Mouse (Mus musculus) left cerebral cortex, postnatal 14 days (tissue): ENCODE results near the gene Fam168a. TPM values are rescaled to one million over a fixed set of nuclear protein-coding genes. Genes with fewer than 3 reads are reported as not detected.
A peak's percentile ranks its signal among the peaks of the same experiment; 100 is the strongest.
"Not testable (repeated sequence)": the region's sequence is repeated elsewhere in the genome, so short reads cannot be mapped to it uniquely, and the experiment has no call there.

Source experiments
- DNase-seq, 2 experiments: peaks; one replicate each; pipeline ENCODE4 v3.0.0; 2021 to 2022; ENCODE audit warnings: low spot score in 2 of 2, mixed read lengths in 1 of 2
- intact Hi-C: fragments of 180-260 bp; cut with DNase I; formaldehyde crosslinking; loops from one replicate; pipeline ENCODE4 v1.15.1; 2025
- total RNA-seq, 2 experiments: library from RNA; stranded (reverse); gene quantifications; 2 replicates each; pipeline ENCODE4 v1.2.3; 2021

Fam168a gene
- total RNA-seq, 2 experiments from 2014 or later = 299 to 305 TPM

DNA sequence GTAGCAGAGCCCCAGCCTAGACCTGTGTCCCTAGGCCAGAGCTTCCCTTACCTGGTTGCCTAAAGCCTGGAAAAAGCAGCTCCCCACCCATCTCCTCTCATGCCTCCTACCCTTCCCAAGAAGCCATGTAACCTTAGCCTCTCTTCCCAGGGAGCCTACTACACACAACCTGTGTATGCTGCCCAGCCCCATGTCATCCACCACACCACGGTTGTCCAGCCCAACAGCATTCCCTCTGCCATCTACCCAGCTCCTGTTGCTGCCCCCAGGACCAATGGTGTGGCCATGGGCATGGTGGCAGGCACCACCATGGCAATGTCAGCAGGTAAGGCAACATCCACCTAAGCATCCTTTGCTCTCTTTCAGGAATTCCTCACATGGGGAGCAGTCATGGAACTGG lies 127.4 kb downstream of the Fam168a start:
- no peak for DNase-seq
- intact Hi-C loops = no loop called here

- intact Hi-C loops = no loop called here
- no peak for DNase-seq
Measured at GRCm38 (mm10) chr7:100835168-100835567, 128.7 kb downstream of the Fam168a start.

DNA sequence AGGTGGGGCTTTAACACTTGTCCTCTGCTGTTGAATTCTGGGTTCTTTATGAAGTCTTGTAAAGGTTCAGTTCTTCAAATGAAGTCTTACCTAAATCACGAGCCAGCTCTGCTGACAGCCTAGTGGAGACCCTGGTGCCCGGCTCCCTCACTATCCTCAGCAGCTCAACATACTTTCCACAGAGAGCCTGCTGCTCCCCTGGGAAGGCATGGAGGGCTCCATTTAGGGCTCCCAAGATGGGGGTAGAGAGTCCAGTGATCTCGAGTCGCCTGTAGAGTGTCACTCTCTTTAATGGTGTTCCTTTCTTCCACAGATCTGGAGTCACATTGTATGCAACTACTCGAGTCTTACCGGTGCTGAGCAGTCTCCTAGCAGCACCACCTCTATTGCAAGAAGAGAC lies 129.3 kb downstream of the Fam168a start:
- intact Hi-C loops = no loop called here
- DNase-seq = no peak

DNA sequence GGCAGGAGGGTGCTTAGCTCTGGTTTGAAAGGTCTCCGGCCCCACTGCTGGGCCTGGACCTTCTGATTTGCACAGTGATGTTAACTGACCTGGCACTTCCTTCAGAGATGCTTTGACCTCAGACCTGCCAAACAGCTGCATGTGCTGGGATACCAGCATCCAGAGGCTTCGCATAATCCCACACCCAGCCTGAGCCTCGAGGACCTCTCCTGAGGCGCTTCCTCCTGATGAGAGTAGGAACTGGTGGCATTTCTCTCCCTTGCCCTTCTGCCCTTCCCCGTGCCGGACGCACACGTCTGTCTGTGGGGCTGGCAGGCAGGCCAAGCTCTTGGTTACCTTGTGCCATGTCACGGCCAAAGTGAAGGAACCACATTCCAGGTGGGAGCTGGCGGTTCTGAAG lies 130.2 kb downstream of the Fam168a start:
- intact Hi-C loops = no loop called here
- DNase-seq = no peak

DNA sequence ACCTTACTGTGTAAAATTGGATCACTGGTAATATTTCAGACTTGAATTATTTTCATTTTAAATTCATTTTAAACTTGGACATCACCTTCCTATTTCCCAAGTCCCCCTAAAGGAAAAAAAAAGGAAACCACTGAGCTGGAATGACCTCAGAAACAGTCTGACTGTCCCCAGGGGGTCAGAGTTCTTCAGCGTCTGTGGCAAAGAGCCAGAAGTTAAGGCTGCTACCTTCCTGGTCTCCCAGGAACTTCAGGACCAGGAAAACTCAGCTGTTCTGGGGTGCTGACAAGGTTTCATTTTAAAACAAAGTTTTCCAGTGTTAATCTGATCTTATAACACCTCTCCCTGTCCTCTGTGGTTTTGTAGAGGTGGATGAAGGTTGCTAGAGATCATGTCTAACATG lies 131.3 kb downstream of the Fam168a start:
- intact Hi-C loops = no loop called here

GRCm38 (mm10) chr7:100839632-100840402 lies 133.4 kb downstream of the Fam168a start:
- DNase-seq = peak in 1 of 2 experiments; percentile 60
- intact Hi-C loops = no loop called here

More for the DNA sequence above, 131.3 kb downstream of the Fam168a start:
- DNase-seq = no peak

- intact Hi-C loops = no loop called here
- DNase-seq = no peak
Measured at GRCm38 (mm10) chr7:100840906-100841305, 134.5 kb downstream of the Fam168a start.

GRCm38 (mm10) chr7:100841608-100842007 lies 135.2 kb downstream of the Fam168a start:
- intact Hi-C loops = no loop called here
- no peak for DNase-seq

DNA sequence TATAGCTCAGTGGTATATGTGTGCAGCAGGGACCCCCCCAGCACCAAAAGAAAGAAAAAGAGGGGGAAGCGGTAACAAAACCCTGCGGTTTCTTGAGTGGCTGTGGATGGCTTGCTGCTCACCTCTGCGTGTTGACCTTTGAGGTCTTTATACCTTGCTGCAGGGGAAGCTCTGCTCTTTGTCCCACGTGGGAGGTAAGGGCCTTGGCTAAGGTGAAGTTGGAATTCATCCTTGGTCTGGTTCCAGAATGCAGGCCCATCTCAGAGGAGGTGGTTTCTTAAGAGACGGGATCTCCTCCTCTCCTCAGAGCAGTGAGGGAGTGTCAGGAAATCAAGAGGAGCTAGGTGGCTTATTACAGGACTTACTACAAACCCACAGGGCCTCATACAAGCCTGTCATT lies 135.7 kb downstream of the Fam168a start:
- intact Hi-C loops = no loop called here
- no peak for DNase-seq

GRCm38 (mm10) chr7:100843866-100844265 lies 137.4 kb downstream of the Fam168a start:
- DNase-seq = no peak
- intact Hi-C loops = no loop called here

DNA sequence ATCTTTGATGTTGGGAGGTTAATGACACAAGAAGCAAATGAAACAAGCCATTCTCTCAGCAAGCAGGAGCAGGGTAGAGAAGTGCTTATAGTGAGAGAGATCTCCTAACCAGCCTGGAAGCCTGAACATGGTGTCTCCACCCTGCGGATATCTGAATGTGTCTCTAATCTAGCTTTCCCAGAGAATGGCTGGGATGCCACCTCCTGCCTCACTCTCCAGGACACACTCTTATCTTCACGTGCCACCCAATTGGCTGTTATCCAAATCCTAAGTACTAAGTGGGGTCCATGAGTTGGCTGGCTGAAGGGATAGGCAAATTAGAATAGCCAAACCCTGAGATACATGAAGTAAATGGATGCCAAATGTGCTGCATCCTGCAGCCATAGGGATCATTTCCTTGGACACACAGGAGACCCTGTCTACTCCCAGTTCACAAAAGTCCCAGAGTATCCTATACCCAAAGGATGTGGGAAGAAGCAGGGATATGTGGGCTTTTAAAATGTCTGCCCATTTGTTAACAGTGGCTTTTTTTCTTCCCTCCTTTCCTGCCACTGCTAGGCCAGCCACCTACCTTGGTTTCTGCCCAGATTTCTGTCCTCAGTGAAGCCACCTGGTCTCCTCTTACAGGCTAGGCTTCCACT lies 138.1 kb downstream of the Fam168a start:
- intact Hi-C loops = no loop called here
- DNase-seq = no peak

- intact Hi-C loops = no loop called here
- no peak for DNase-seq
Measured at GRCm38 (mm10) chr7:100845026-100845400, 138.6 kb downstream of the Fam168a start.

- intact Hi-C loops = no loop called here
- DNase-seq = peak; percentile 55 to 87
Measured at GRCm38 (mm10) chr7:100845412-100845811, 139.0 kb downstream of the Fam168a start.

GRCm38 (mm10) chr7:100846033-100846432 lies 139.6 kb downstream of the Fam168a start:
- DNase-seq, intact Hi-C loops: not testable (repeated sequence)

DNA sequence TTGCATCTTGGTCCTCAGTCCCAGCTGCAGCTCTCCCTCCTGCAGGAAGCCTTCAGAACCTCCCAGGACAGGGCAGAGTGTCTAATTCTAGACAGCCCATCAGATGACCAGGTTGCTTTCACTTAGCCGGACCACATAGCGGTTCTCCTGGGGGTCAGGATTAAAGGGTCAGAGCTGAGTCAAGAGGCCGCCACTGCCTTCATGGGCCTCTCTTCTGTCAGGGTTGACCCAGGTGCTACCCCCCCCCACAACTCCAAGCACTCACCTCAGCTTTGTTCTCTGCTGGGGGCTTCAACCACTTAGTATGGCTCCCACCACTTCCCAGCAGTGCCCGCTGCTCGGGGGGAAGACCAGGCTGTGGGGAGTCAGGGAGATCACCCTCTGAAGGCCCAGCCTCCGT lies 140.7 kb downstream of the Fam168a start:
- no peak for DNase-seq
- intact Hi-C loops = no loop called here

DNA sequence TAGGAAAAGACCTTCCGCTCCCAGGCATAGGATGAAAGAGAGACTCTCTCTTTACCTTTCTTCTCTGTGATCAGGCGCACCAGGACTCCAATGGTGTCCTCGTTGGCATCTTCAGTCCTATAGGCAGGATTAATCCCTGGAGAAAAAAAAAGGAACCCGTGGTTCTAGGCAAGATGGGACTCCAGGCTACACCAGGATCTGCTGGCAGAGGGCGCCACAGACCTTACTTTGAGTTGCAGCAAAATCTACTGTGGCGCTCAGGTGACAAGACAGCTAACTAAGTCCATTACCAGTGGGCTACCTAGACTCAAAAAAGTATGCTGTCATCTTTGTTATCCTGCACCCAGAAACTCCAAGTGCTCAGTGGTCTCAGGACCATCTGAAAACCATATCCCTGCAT lies 142.3 kb downstream of the Fam168a start:
- DNase-seq = peak; percentile 85 to 95
- intact Hi-C loops = no loop called here

DNA sequence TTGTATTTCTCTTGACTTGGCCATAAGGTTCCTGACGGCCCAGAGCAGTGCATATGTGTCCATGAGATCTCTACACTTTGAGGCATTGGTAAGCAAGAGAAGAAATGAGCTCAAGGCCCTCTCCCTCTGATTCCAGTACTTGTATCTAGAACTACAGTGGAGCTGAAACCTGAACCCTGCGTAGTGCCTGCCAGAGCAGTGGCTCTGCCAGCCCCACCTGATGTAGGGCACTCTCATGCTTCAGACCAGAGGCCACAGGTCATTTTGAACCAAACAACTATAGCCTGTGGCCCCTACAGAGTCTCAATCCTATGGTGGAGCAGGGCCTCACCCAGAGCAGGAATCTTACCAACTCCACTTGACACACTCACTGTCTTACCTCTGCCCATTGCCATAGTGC lies 143.1 kb downstream of the Fam168a start:
- intact Hi-C loops = no loop called here
- no peak for DNase-seq

DNA sequence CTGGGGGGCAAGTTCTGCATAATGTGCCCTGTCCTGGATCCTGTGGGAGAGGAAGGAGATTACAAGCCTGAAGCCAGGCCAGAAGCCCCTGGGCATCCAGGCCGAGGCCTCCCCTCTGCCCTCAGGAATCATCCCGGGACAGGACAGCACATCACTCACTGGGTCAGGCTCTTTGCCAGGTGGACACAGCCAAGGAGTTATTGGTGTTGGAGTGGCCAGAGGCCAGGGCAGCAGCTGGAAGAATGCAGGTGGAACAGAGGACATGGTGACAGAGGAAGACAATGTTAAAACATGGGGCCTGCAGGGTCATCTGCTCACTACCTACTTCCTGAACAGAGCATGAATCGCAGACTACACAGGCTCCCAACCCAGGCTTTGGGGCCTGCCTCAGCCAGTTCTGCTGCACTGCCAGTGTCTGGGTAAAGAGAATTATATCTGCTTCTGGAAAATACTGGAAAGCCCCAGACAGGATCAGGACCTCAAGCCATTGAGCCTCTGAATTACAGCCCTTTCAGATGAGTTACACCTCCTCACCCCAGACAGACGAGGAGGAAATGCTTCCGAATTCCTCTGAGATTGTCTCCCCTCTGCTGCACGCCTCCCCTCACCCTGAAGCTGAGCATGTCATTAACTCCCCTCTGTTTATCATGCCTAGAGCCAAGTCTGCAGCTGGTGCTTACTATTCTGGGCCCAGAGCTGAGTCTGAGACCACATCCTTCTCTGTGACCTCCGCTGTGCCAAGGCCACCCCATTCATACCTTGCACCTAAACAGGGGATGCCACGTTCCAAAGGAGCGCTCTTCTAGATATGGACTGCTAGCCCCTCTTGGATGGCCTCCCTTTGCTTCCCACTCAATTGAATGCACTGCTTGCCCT lies 145.3 kb downstream of the Fam168a start:
- intact Hi-C loops = no loop called here

DNA sequence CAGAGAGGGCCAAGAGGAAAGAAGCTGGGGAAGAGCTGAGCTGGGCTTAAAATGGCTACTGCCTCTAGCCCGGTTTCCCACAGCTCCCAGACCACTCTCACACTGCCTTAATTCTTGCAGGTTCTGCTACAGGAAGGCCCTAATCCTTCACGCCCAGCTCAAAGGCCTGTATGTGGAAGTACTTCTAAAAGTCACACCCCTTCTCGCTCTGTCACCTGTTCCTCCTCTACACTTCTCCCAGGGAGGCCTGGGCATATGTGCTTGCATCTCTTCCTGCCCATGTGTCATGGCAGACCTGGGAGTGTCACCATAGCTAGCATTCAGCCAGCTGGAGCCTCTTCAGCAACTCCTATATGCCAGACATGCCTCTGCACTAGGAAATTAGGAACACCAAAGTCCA lies 147.0 kb downstream of the Fam168a start:
- DNase-seq = no peak
- intact Hi-C loops = no loop called here

More for the DNA sequence above, 145.3 kb downstream of the Fam168a start:
- DNase-seq = no peak

DNA sequence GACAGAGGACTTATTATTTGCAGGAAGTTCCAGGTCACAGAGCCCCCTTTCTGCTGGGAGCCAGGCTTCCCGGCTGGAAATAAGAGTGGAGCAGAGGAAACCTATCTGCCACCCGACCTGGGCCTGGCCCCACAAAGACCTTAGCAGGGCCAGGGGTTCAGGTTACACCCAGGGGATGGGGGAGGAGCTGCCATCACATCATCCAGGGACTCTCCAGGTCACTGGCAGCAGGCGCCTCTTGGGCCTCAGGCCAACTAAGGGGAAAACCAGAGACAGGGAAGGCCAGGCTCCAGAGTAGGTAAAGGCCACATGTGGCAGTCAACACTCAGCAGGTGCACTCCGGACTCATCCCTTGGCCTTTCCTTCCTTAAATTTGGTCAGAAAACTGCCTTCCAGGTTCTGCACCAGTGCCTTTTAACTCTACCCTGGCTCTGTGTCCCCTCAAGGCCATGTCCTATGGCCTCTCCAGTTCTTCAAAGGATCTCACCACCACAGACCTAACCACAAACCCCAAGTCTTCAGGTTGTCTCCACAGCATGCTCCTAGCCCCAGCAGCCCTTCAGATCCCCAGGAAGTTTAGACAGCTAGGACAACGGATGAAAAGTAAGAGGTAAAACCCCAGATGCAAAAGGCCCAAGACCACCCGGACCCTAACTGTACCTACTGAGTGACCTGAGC lies 147.8 kb downstream of the Fam168a start:
- DNase-seq = no peak
- intact Hi-C loops = no loop called here
